26 mouse cellular contexts compared by ENCODE assay signal in genomic region chr19:41008674-41009395, GRCm38 (mm10). TPM values are rescaled to one million over a fixed set of nuclear protein-coding genes. Genes with fewer than 3 reads are reported as not detected.
DNase-seq lines count a peak whose midpoint lies in the region; ATAC-seq and TF ChIP-seq lines count a peak whose summit lies in the region.
"Had no signal": no experiment of that assay in that cellular context is flagged by ENCODE, and none has a peak within 500 bp of the region (broad histone marks: within the 10 kb centered on the region; RNA-seq: fewer than 3 reads in every experiment).

No protein-coding gene starts in this region.

- no peak for TF ChIP-seq POLR2A in CH12.LX (IDR thresholded peaks at IDR 0.05; ENCODE audit: low read depth, low read length)

- H3K4me3 ChIP-seq in layer of hippocampus, adult 2 months, result no peak overlapping the region
- no peak overlapping the region for H3K4me3 ChIP-seq in CH12.LX (replicated peaks in 1 of 3; ENCODE audit: low read depth in 2 of 3, low read length in 2 of 3, poor library complexity in 1 of 3)
- H3K4me3 ChIP-seq: embryonic facial prominence, embryonic 10.5 days; forebrain, embryonic 13.5 days; gastrocnemius, adult 2 months; heart, embryonic 10.5 days; hindbrain, embryonic 13.5 days had no signal

- no peak for TF ChIP-seq RAD21 in CH12.LX (IDR thresholded peaks at IDR 0.05; ENCODE audit: low read depth, low read length)

- peak; percentile 52 for ATAC-seq in granulocyte monocyte progenitor cell, adult 5-6 weeks (replicated peaks; ENCODE audit: poor library complexity, severe bottlenecking)
- ATAC-seq: activated CD4-positive, CD25-positive, alpha-beta regulatory T cell, adult 4 months; forebrain, embryonic 13.5 days; forebrain, postnatal 0 days; hindbrain, postnatal 0 days had no signal

- H3K9ac ChIP-seq in CH12.LX (ENCODE audit: insufficient read depth, low read depth), result no peak overlapping the region
- H3K9ac ChIP-seq: forebrain, embryonic 13.5 days; forebrain, postnatal 0 days; hindbrain, embryonic 13.5 days had no signal

- H3K4me1 ChIP-seq in CH12.LX (ENCODE audit: control insufficient read depth in 1 of 2, insufficient read depth in 2 of 2), result peaks cover 15 to 53% of the 10 kb centered on the region in 2 experiments
- H3K4me1 ChIP-seq: embryonic facial prominence, embryonic 10.5 days; hindbrain, embryonic 13.5 days had no signal

- no peak for DNase-seq in layer of hippocampus, adult 2 months (ENCODE audit: low spot score in 2 of 2)
- DNase-seq in layer of hippocampus, postnatal 14 days (ENCODE audit: low spot score in 2 of 2), result no peak
- DNase-seq in CH12.LX (ENCODE audit: extremely low read depth), result no peak
- no peak for DNase-seq in gastrocnemius, adult 18-20 months (ENCODE audit: low spot score)
- no peak for DNase-seq in retina, embryonic 14.5 days (ENCODE audit: low spot score)
- DNase-seq in adrenal gland, postnatal 25 days, result no peak
- DNase-seq: adrenal gland, postnatal 14 days; cerebellum, adult 18-20 months; cerebellum, adult 9-11 months; cerebellum, postnatal 36 days; forebrain, postnatal 0 days; gastrocnemius, adult 2 months; gastrocnemius, postnatal 36 days; heart, adult 18-20 months; heart, postnatal 10 days had no signal

- no peaks in the 10 kb centered on the region for H3K27me3 ChIP-seq in CH12.LX (replicated peaks)

- in situ Hi-C loops in CH12.LX (cut with MboI; ENCODE audit: low pct_ligation_motif_present, low pct_unique_long_range_greater_than_20kb, low sequenced_read_pairs), result loop anchor here (25.0 kb wide), 1 partner anchor 397 kb away; the partner anchor contains the start of genes Entpd1 and Tctn3

- H3K4me2 ChIP-seq in CH12.LX (ENCODE audit: insufficient read depth, low read depth, poor library complexity, severe bottlenecking), result no peak overlapping the region
- H3K4me2 ChIP-seq: forebrain, embryonic 13.5 days; hindbrain, embryonic 13.5 days had no signal

- no peaks in the 10 kb centered on the region for H3K79me2 ChIP-seq in CH12.LX (replicated peaks; ENCODE audit: control insufficient read depth, extremely low read depth, insufficient read depth, poor library complexity, severe bottlenecking)

- no peaks in the 10 kb centered on the region for H3K36me3 ChIP-seq in CH12.LX (replicated peaks in 1 of 2; ENCODE audit: control insufficient read depth in 1 of 2, insufficient read depth in 1 of 2, low read length in 1 of 2)
- H3K36me3 ChIP-seq: embryonic facial prominence, embryonic 10.5 days; G1E; heart, embryonic 10.5 days; hindbrain, embryonic 13.5 days had no signal

- TF ChIP-seq CTCF in layer of hippocampus, adult 2 months (conservative IDR thresholded peaks at IDR 0.05), result peak; percentile 16
- peak in 1 of 2 experiments; percentile 25; a peak in 1 of 4 replicates for TF ChIP-seq CTCF in CH12.LX (conservative IDR thresholded peaks at IDR 0.05 in 1 of 2, IDR thresholded peaks at IDR 0.05 in 1 of 2; ENCODE audit: low read depth in 2 of 2, low read length in 2 of 2)

- no peak overlapping the region for H3K27ac ChIP-seq in layer of hippocampus, adult 2 months
- H3K27ac ChIP-seq in CH12.LX (ENCODE audit: insufficient read depth, low read depth), result no peak overlapping the region
- H3K27ac ChIP-seq: embryonic facial prominence, embryonic 10.5 days; forebrain, embryonic 13.5 days; gastrocnemius, adult 2 months; heart, embryonic 10.5 days; hindbrain, embryonic 13.5 days; hindbrain, postnatal 0 days had no signal

- dilution Hi-C loops in CH12.LX (cut with MboI; ENCODE audit: extremely low pct_ligation_motif_present, extremely low pct_unique_long_range_greater_than_20kb, low sequenced_read_pairs), result no loop called here

- TF ChIP-seq EP300 in CH12.LX (IDR thresholded peaks at IDR 0.05; ENCODE audit: low read length), result peak; percentile 70

- H3K9me3 ChIP-seq in CH12.LX (replicated peaks; ENCODE audit: low read length), result no peaks in the 10 kb centered on the region
- H3K9me3 ChIP-seq: embryonic facial prominence, embryonic 10.5 days; forebrain, embryonic 13.5 days; G1E; heart, embryonic 10.5 days; hindbrain, embryonic 13.5 days had no signal

TF ChIP-seq in CH12.LX, 34 proteins besides CTCF, POLR2A, EP300 and RAD21:
- no peak for TF ChIP-seq GABPA (IDR thresholded peaks at IDR 0.05; ENCODE audit: insufficient replicate concordance, low read depth, low read length)
- TF ChIP-seq MAFK (IDR thresholded peaks at IDR 0.05; ENCODE audit: insufficient replicate concordance, low read length), result no peak
- TF ChIP-seq MYC (IDR thresholded peaks at IDR 0.05; ENCODE audit: low read depth, low read length), result peak; percentile 65; the same call in 1 of the 2 replicates
- peak; percentile 72; the same call in 1 of the 2 replicates for TF ChIP-seq IRF4 (IDR thresholded peaks at IDR 0.05; ENCODE audit: low read depth, low read length)
- TF ChIP-seq JUND (conservative IDR thresholded peaks at IDR 0.05; ENCODE audit: low read depth, low read length), result 0 out of 2 replicates have a peak, but pooled peaks have one; percentile 23
- peak; percentile 39; the same call in 1 of the 2 replicates for TF ChIP-seq USF1 (IDR thresholded peaks at IDR 0.05; ENCODE audit: low read depth, low read length)
TF ChIP-seq in CH12.LX: peak in this region for 4.

RNA-seq across cellular contexts. Expression of gene Blnk, which starts 14.5 kb away (rescaled TPM):
- total RNA-seq in layer of hippocampus, adult 2 months (2021), result 1 to 10 TPM; 6.0 to 6.7 TPM
- total RNA-seq in layer of hippocampus, postnatal 14 days (2021), result 1 to 10 TPM; 3.6 to 5.4 TPM
- total RNA-seq in CH12.LX (2012; rRNA removed) (86.8 and 142 TPM in 2 replicates), CH12.LX (2014; rRNA removed) (101 and 108 TPM in 2 replicates)
- polyA plus RNA-seq in CH12.LX (2012; ENCODE audit: insufficient read length, low read depth), result 259 and 284 TPM in 2 replicates
- total RNA-seq in granulocyte monocyte progenitor cell, adult 5-6 weeks (2014; fragmentation: Nextera tagmentation), result 0.30 TPM in 1 of 2 replicates, not detected in the other
- not detected in 2 replicates for total RNA-seq in granulocyte monocyte progenitor cell, adult 5-6 weeks (2017)
- total RNA-seq in gastrocnemius, adult 18-20 months (2021), result 1 to 10 TPM; 1.1 to 1.2 TPM
- 0.91 TPM in 1 of 2 replicates, not detected in the other for total RNA-seq in adrenal gland, postnatal 25 days (2021)

RNA-seq across cellular contexts. Expression of gene Dntt, which starts 20.2 kb away (rescaled TPM):
- total RNA-seq in layer of hippocampus, adult 2 months (2021), result not detected
- total RNA-seq in layer of hippocampus, postnatal 14 days (2021), result under 1 TPM in 1 of 2 experiments, not detected in 1; 0.21 TPM
- 0.13 TPM in 1 of 2 replicates, not detected in the other for total RNA-seq in CH12.LX (2012; rRNA removed)
- not detected in 2 replicates for total RNA-seq in CH12.LX (2014; rRNA removed)
- not detected in 2 replicates for polyA plus RNA-seq in CH12.LX (2012; ENCODE audit: insufficient read length, low read depth)
- total RNA-seq in granulocyte monocyte progenitor cell, adult 5-6 weeks (2014; fragmentation: Nextera tagmentation), result 0.13 and 0.17 TPM in 2 replicates
- 0.82 and 1.1 TPM in 2 replicates for total RNA-seq in granulocyte monocyte progenitor cell, adult 5-6 weeks (2017)
- total RNA-seq in gastrocnemius, adult 18-20 months (2021), result not detected
- total RNA-seq in adrenal gland, postnatal 25 days (2021), result not detected in 2 replicates
- total RNA-seq: adrenal gland, adult 18-20 months; G1E; gastrocnemius, adult 2 months; heart, adult 18-20 months; hindbrain, postnatal 0 days had no signal
- polyA plus RNA-seq: embryonic facial prominence, embryonic 10.5 days; embryonic facial prominence, embryonic 14.5 days; G1E; heart, embryonic 14.5 days; hindbrain, embryonic 13.5 days had no signal

Comparison
In these comparisons a context has a peak if more than half of its experiments do, and no peak if none do; other contexts are left out.
1. RNA of gene Blnk, which starts 14.5 kb away (total RNA-seq): 86.8 to 142 TPM in CH12.LX; 6.0 to 6.7 TPM in layer of hippocampus, adult 2 months, 3.6 to 5.4 TPM in layer of hippocampus, postnatal 14 days, 1.1 to 1.2 TPM in gastrocnemius, adult 18-20 months, 0.91 TPM in adrenal gland, postnatal 25 days and 0.30 TPM in granulocyte monocyte progenitor cell, adult 5-6 weeks; every median in the first group is over 10 times any median in the second.